Mouse (Mus musculus) adrenal gland (tissue): Measurements from ENCODE around the gene Arhgef12.

Experiments
- intact Hi-C: fragments of 180-260 bp; cut with DNase I; formaldehyde crosslinking; loops from one replicate; pipeline ENCODE4 v1.15.1; 2025

The Arhgef12 gene

DNA sequence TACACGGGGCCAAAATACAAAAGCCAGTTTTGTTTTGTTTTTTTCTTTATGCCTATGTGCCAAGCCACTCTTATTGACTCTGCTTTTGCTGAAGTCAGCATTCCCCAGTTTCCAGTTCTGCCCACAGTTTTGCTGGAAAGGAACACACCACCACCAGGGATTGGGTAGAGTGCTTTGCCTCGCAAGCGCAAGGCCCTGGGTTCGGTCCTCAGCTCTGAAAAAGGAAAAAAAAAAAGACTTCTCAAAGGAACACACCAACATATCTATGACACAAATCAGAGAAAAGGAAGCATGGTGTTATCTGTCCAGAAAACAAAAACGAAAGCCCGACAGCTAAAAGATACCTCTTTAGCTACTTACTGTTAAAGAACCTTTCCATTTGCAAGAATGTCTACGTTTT is 2.1 kb upstream of the Arhgef12 start:
- intact Hi-C loops: no loop called here

DNA sequence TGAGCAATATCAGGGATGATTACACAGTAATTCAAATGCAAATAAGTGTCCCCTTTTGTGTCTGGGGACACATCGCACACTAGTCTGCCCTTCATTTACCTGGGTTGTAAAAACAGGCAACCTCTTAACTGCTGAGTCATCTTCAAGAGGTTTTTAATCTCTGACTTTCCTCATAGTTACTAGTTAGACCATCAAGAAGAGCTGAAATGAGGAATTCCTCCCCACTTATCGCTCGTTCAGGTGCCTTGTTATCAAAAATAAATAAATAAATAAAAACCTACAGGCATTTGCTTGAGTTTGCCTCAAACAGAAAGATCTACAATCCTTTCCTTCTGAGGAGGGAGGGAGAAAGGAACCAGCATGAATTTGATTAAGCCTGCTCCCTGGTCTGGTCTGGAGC is 1.7 kb upstream of the Arhgef12 start:
- intact Hi-C loops: no loop called here

DNA sequence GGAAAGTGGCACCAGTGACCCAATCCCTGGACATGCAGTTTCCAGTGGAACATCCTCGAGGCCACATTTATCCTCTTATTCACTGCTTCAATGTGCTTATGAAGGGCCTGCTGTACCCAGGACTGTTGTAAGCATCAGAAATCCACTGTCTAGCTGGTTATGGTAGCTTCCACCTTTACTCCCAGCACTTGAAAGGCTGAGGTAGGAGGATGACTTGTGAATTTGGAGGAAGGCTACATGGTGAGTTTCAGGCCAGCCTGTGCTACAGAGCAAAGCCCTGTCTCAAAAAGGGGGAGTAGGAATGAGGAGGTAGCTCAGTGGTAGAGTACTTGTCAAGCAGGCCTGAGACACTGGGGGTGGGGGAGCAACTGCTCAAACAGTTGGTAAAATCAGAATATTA is 1.0 kb upstream of the Arhgef12 start:
- intact Hi-C loops: no loop called here

DNA sequence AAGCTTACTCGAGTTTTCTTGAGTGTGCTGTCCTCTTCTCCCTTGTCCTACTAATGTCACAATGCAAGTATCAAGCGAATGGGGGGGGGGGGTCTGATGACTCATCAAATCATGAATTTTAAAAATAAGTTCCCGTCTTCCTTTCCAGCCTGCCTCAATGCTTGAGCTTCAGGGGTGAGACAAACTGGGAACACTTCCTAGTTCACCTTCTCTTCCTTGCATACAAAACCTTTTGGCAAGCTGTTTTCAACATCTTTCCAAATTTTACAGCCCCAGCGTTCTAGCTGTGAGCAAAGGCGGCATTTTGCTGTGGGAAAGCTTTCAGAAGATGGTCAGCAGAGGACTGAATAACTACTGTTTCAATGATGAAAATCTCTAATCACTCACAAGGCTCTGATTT is 516 bp upstream of the Arhgef12 start:
- intact Hi-C loops: loop anchor here (2.0 kb wide), 1 partner anchor 107 kb away; no protein-coding TSS in a partner anchor

DNA sequence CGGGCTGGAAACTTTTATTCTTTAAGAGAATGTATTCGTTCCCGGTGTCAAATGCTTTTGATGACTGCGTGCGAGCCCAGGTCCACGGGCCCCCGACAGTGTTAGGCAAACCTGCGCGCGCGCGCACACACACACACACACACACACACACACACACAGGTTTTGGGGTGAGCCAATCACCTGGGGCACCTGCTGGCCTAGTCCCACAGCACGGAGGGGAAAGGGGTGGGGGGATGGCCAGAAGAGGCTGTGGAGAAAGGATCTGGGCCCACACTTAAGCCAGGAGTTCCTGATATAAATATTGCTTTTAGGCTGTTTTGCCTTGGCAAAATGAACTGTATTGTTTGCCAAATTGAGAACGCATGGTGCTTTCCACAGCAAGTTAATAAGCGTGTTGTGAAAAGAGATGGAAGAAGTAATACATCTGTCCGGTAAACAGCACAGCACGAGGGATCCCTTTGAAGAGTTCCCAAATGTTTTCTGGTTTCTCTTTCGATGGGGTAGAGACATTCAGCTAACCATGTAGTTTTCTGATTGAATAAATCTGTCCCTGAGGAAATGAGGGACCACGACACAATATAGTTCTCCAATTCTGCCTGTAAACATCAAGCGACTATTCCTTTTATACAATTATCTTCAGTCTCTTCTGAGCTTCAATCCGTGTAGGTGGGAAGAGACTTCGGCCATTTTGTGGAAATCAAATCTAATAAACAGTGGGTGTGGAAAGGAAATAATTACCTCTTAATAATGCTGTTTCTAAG is 433 bp downstream of the Arhgef12 start:
- intact Hi-C loops: loop anchor here (2.0 kb wide), 1 partner anchor 106 kb away; no protein-coding TSS in a partner anchor

DNA sequence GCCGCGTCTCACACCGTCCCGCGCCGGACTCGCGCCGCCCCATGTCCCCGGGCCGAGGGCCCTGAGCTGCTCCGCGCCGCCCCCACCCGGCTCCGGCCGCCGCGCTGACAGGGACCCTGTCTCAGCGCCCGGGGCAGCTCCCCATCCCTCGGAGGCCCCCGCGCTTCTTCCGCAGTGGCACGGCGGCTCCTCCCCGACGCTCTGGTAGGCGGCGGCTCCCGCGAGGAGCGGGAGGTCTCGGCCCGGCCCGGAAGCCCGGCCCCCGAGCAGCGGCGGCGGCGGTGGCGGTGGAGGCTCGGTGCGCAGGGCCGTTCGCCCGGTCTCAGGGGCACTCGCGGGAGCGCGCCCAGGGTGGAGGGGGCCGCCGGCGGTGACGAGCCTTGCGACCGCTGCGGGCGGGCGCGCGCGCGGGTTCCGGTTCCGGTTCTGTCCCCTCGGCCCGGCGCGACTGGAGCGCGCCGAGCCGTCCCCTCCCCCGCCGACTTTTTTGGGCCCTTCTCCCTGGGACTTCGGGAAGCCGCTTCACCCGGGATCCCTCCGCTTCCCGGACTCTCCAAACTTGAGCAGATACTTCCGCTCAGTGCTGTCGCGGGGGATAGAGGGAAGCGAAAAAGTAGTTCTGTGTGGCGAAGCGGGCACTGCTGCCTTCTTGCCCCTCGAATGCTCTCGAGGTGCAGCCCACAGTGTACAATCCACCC is 1.2 kb downstream of the Arhgef12 start:
- intact Hi-C loops: loop anchor here (2.0 kb wide), 1 partner anchor 105 kb away; no protein-coding TSS in a partner anchor

DNA sequence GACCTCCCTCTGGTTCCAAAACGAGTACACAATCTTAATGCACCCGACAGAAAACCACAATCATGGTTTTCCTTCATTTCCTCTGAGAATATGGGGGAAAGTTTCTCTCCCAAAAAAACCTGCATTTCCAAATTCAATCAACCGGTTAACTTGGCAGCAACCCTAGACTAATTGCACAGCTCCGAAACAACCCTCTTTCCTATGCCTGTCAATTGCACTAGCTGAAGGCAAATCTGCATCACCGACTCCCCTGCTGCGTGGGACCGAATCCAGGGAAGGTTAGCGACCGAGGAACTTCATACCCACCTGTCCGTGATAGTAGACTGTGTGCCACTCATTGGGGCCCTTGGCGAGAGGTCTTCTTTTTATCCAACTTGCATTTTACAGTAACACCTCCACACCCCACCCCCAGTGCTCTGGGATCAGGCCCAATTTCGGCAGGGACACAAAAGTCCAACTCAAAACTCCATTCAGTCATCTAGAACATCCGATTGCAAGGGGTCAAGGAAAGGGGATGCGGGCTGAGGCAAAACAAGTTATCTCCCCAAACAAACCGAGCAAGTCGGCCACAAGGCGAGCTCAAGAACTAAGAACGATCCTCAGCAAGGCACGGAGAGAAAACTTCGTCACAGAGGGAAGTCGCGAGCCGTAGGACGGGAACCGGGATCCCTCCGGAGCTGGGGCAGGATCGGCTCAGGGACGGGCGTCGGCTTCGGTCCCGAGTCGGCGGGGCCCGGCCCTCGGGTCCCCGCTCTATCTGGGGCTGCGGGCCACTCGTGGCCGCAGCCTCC is 2.0 kb downstream of the Arhgef12 start:
- intact Hi-C loops: no loop called here

DNA sequence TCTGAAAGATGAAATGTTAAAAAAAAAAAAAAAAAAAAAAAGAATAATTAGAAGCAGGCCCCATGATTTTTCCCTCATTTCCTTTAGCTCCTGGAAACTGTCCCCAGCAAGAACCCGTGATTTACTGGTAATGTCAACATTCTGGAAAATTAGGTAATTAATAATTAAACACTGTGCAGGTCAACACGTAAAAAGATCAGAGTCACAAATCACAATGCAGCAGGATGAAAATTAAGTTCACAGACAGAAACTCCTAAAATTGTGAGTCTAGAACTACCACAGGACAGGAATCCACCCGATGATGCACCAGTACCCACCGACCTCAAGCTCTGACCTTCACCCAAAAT is 2.5 kb downstream of the Arhgef12 start:
- intact Hi-C loops: no loop called here

DNA sequence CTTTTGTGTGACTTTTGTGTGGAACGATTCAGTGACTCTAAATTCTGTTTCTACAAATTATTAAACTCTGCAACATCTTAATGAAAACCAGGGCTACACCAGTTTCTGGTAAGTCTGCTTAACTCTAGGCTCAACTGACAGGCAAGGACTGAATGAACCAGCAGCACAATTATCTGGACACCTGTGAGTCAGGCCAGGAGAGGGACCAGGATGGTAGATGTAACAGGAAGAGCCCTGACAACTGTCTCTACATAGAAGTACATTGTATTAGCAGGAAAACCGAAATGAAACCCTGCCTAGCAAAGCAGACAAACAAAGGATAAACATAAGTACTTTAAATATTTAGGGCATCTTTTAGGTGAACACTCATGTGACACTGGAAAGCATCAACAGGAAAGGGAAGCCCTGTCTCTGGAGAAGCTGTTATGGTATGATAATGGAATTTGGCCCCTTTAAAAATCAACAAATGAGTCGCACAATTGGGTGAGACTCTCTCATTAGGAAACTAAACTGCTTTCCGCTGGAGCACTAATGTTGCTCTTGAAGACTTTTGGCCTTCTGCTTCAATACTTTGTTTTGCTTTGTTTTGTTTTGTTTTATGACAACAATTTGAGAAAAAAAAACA is 3.3 kb downstream of the Arhgef12 start:
- intact Hi-C loops: no loop called here

DNA sequence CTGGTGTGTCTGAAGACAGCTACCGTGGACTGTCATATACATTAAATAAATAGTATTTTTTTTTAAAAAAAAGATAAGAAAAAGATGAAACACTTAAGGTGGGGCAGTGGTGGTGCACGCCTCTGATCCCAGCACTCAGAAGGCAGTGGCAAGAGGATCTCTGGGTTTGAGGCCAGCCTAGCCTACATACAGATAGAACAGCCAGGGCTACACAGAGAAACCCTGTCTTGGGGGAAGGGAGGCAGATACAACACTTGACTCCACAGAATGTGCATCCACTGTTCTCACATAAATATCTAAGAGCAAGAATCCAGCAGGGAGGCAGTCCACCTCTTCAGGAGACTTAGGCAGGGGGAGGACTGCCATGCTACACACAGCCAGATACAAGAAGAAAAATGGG is 4.1 kb downstream of the Arhgef12 start:
- intact Hi-C loops: no loop called here

DNA sequence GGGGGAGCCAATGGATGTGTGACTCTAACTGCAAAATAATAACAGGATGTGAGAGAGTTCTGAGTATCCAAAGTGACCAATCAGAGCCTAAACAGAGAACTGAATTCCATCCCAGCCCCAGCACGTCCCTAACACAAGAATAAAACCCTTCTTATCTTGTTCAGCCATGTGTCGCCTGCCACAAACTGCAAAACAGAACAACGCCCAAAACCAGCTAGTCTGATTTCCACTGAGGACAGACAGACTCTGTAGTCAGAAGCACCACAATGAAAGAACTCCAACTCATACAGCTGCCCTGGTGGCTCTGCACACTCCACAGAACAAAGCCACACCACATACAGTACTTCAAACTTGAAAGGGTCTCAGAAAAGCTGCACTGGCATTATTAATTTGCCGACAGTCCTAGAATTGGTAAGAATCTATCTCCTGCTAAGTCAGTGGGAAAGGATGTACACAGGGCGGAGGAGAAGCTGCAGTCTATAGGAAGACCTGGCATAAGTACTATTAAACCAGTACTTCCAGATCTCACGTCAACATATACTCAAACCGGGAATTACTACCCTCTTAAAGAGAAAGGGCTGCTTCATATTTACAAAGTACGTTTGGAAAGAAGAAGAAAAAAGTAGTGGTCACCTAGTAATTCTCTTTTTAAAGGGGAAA is 5.0 kb downstream of the Arhgef12 start:
- intact Hi-C loops: no loop called here

DNA sequence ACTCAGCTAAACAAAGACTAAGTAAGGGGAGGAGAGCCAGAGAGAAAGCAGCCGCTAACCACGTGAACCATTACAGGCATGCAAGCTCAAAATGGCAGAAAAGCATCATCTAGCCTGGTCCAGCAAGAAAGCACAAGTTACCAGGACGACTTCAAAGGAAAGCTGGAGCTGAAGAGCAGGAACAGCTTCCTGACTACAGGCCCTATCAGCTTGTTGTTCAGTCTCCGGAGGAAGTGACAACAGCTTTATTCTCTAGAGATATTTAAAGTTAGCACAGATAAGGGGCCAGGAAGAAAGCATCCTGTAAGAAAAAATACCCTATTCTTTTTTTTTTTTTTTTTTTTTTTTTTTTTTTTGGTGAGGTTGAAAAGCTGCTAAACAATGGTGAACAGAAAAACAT is 8.1 kb downstream of the Arhgef12 start:
- intact Hi-C loops: no loop called here

DNA sequence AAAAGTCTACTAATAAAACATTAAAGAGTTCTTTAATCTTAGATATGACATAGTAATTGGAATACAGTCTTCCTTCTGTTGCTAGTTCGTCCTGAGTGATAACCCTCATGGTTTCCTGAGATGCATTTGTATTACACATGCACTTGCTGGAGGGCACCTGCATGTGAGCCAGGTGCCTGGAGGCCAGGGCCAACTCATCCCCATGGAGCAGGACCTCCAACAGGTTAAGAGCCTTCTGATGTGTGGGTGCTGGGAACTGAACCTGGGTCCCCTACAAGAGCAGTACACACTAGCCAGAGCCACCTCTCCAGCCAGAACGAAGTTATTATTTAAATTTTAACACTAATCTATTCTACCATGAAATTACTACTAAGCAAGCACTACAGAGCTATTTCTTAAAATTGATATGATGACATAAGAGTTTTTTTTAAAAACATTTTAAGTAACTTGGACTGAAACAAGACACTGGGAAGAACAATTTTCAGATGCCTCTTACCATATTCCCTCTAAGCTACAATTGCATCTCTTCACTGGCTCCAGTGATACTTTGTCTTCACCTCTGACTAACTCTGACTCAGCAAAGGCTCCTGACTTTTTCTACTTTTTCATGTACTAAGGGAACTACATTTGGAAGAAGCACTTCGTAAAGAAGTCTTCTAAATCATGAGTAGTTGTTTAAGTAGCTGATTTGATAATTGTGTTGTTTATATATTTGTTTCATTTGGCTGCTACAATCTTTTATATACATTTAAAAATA is 9.1 kb downstream of the Arhgef12 start:
- intact Hi-C loops: no loop called here

DNA sequence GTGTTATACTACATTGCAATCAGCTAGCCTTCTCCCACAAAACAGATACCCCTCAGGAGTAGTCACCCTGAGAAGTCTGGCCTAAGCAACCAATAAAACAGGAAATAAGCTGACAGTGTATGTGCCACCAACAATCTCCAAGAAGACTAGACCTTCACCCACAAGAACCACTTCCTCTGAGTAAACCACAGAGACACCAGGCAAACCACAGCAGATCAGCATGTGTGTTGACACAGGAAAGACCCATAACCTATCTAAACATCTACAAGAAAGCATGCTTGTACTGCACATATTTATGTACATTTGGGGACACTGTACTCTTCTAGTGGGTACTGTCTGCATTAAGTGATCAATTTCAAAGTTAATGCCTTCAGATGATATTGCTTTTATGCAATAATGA is 10.7 kb downstream of the Arhgef12 start:
- intact Hi-C loops: no loop called here

DNA sequence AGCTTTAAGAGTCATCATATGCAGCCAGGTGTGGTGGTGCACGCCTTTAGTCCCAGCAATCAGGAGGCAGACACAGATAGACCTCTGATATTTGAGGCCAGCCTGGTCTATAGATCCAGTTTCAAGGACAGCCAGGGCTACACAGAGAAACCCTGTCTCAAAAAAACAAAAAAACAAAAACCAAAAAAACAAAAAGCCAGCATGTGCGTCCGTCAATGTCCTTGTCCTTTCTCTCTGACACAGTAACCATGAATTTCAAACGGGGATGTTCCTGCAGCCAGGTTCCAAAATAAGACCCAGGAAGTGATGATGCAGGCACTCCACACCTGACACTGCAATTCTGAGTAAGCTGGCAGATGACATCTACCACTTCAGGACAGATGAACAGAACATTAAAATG is 12.2 kb downstream of the Arhgef12 start:
- intact Hi-C loops: no loop called here

DNA sequence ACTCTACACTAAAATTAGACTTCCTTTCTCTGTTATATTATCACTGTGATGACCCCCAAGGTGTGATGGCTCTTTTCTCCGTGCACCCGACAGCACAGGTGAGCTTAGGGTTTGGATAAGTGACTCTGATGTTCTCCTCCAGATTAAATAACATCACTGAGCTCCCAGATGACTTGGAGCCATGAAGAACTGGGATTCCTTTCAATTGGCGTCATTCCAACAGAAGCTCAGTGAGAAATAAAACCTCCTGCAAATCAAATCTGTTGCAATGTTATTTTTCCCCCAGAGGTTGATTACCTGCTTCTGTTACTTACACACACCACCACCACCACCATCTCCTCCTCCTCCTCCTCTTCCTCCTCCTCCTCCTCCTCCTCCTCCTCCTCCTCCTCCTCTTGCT is 13.2 kb downstream of the Arhgef12 start:
- intact Hi-C loops: no loop called here

DNA sequence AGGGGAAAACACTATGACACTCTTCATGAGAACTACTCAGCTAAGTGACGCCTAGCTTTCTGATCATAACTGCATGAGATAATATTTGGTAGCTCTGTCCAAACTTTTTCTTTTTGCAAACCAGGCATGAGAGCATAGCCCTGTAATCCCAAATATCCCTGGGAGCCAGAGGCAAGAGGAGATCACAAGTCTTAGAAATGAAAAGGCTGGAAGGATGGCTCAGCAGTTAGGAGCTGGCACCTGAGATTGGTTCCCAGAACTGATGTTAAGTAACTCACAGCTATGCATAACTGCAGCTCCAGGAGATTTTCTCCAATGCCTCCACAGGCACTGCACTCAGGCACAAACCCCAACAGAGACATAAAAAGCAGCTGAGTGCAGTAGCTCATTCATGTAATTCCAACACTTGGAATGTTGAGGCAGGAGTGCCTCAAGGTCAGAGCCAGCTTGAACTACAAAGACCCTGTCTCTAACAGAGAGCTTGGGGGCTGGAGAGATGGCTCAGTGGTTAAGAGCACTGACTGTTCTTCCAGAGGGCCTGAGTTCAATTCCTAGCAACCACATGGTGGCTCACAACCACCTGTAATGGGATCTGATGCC is 21.3 kb downstream of the Arhgef12 start:
- intact Hi-C loops: no loop called here

DNA sequence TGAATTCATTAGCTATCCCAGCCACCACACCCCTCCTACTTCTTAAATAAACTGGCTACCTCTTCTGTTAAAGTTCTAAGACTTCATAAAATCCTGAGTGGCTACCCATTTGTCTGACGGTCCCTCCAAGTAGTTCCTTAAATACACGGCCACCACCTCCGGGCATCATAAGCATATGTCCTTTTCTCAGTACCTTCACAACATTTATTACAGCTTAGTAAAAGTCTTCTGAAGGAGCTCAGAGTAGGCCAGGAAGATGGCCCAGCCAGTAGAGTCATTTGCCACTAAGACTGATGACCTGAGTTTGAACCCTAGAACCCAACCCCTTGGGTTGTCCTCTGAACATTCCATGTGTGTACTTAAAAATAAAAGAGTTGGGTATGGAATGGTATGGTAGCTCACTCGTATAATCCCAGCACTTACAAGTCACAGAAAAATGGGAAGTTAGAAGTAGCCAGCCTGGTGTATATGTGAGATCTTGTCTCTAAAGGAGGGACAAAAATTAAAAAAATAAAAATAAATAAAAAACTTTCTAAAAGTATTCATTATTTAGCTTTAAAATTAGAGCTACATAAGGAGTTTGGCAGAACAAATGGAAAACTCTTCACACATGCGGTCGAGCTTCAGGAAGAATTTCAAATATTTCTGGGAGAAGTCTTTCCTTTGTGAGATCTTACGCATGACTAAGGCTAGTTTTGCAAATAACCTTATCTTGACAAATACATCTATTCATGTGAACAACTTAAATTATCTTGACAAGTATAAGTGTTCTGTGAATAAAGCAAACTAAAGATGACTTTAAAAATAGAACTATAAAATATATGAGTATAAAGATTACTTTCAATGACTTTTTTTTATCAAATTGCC is 22.3 kb downstream of the Arhgef12 start:
- intact Hi-C loops: no loop called here

DNA sequence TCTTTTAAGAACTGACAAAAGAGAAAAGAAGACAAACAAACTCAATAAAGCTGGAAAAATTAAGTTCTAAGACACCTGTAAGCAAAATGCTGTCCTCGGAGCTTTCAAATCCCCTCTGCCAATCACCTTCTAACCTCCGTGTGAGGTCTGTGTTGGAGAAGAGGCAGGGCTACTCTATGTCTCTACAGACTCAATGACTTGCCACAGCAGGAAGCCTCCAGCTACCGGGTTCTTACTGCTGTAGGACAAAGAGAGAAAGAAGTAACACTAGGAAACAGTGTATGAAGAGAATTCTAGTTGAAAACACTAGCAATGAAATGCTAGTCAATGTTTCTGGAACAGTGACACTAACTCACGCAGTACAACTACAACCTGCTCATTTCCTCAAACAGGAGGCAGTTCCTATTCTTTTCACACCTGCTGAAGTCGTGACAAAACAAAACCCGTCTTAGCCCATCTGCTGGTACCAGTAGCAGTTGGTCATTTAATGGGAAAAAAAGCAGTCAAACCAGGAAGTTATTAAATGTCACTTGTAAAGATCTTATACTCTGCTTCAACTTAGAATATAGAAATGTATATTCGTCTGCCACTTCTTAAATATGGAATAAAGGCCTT is 23.5 kb downstream of the Arhgef12 start:
- intact Hi-C loops: no loop called here
